Mouse (Mus musculus) midbrain, embryonic 10.5 days (tissue): ENCODE results near the gene Ift43. TPM values are rescaled to one million over a fixed set of nuclear protein-coding genes. Genes with fewer than 3 reads are reported as not detected.

Experiments used
- DNase-seq: peaks from one replicate; pipeline ENCODE4 v3.0.0-alpha.2; 2017; ENCODE audit warnings: low spot score
- H3K27ac ChIP-seq: fragments of 300-500 bp; sonication (generic); replicated peaks from 2 replicates; pipeline ENCODE4 v1.5.1; 2016; ENCODE audit warnings: mild to moderate bottlenecking
- H3K27me3 ChIP-seq: fragments of 300-500 bp; sonication (generic); 2 replicates; pipeline ENCODE4 v1.6.1; 2016; ENCODE audit warnings: low read depth, mild to moderate bottlenecking; ENCODE audit not compliant: poor library complexity, severe bottlenecking
- H3K36me3 ChIP-seq: fragments of 300-500 bp; sonication (generic); 2 replicates; pipeline ENCODE4 v1.6.1; 2016; ENCODE audit warnings: mild to moderate bottlenecking, moderate library complexity
- H3K4me1 ChIP-seq: fragments of 300-500 bp; sonication (generic); 2 replicates; pipeline ENCODE4 v1.6.1; 2016
- H3K4me3 ChIP-seq: fragments of 300-500 bp; sonication (generic); 2 replicates; pipeline ENCODE4 v1.5.1; 2016; ENCODE audit warnings: mild to moderate bottlenecking, moderate library complexity
- H3K9me3 ChIP-seq: fragments of 300-500 bp; sonication (generic); replicated peaks from 2 replicates; pipeline ENCODE4 v1.6.1; 2016; ENCODE audit warnings: mild to moderate bottlenecking
- WGBS: fragments of 180-500 bp; shearing (Covaris S2); methylation state at CpG from one replicate; pipeline ENCODE4 v1.1.7; 2016; 5-methylcytosine and 5-hydroxymethylcytosine counted together
- polyA plus RNA-seq: library from polyadenylated mRNA; unstranded; fragments of >200 nt; fragmentation: Nextera tagmentation; extraction: Ambion mirVana; gene quantifications from 2 replicates; pipeline ENCODE4 v1.2.1, GENCODE M21; 2016

Ift43 gene
- polyA plus RNA-seq, 1 experiment from 2014 or later: 83.8 TPM

- DNase-seq: no peak
- Histone ChIP-seq H3K4me1 (no peaks in the 10 kb centered on the region; the same call in 1 of the 2 replicates), H3K36me3 (0 out of 2 replicates have a peak, but pooled peaks cover 22% of the 10 kb centered on the region), H3K4me3 (no peak overlapping the region), H3K27me3 (no peaks in the 10 kb centered on the region), H3K27ac (no peak overlapping the region), H3K9me3 (no peaks in the 10 kb centered on the region)
- WGBS: 92% methylated on average over 8 of the region's 8 CpGs
Measured at GRCm38 (mm10) chr12:86056976-86057375, 25.4 kb upstream of the Ift43 start.

DNA sequence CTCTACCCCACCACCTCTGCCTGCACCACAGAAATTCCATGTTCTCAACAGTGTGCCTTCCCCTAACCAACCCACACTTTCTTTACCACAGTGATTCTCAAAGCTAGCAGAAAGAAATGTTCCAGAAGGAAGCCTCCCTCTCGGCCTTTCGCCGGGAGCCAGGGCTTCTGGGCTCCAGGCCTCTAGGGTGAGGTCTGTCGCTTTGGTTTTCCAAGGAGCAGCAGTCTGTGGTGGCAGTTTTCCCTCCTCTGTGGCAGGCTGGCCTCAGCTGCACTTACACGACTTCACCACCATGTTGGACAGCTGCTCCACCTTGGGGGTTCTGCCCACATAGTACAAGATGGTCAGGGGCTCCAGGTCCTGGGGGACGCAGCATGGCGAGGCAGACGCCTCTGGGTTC is 24.8 kb upstream of the Ift43 start:
- no peaks in the 10 kb centered on the region for H3K9me3 ChIP-seq
- WGBS: 83% methylated on average over 8 of the region's 8 CpGs
- 0 out of 2 replicates have a peak, but pooled peaks cover 27% of the 10 kb centered on the region for H3K36me3 ChIP-seq
- no peak overlapping the region for H3K27ac ChIP-seq
- H3K27me3 ChIP-seq: no peaks in the 10 kb centered on the region
- no peak for DNase-seq
- no peak overlapping the region for H3K4me3 ChIP-seq
- H3K4me1 ChIP-seq: no peaks in the 10 kb centered on the region; the same call in 1 of the 2 replicates

- DNase-seq: no peak
- H3K27ac ChIP-seq: no peak overlapping the region
- no peaks in the 10 kb centered on the region for H3K9me3 ChIP-seq
- 93% methylated on average over 6 of the region's 6 CpGs for WGBS
- H3K27me3 ChIP-seq: no peaks in the 10 kb centered on the region
- no peak overlapping the region for H3K4me3 ChIP-seq
- 0 out of 2 replicates have a peak, but pooled peaks cover 27% of the 10 kb centered on the region for H3K36me3 ChIP-seq
- H3K4me1 ChIP-seq: no peaks in the 10 kb centered on the region
Measured at GRCm38 (mm10) chr12:86059341-86059740, 23.0 kb upstream of the Ift43 start.

GRCm38 (mm10) chr12:86064796-86065195 is 17.5 kb upstream of the Ift43 start:
- Histone ChIP-seq H3K9me3 (no peaks in the 10 kb centered on the region), H3K4me3 (no peak overlapping the region), H3K27ac (no peak overlapping the region), H3K4me1 (no peaks in the 10 kb centered on the region), H3K36me3 (0 out of 2 replicates have a peak, but pooled peaks cover 8% of the 10 kb centered on the region), H3K27me3 (no peaks in the 10 kb centered on the region)
- no peak for DNase-seq

GRCm38 (mm10) chr12:86071432-86071831 is 10.9 kb upstream of the Ift43 start:
- Histone ChIP-seq H3K27me3 (peaks cover 16% of the 10 kb centered on the region; the same call in 1 of the 2 replicates), H3K4me1 (peaks cover 14% of the 10 kb centered on the region), H3K27ac (no peak overlapping the region), H3K9me3 (no peaks in the 10 kb centered on the region), H3K36me3 (no peaks in the 10 kb centered on the region), H3K4me3 (no peak overlapping the region)
- 88% methylated on average over 6 of the region's 6 CpGs for WGBS
- no peak for DNase-seq

GRCm38 (mm10) chr12:86074681-86075080 is 7.7 kb upstream of the Ift43 start:
- H3K27me3 ChIP-seq: peaks cover 35% of the 10 kb centered on the region
- H3K36me3 ChIP-seq: no peaks in the 10 kb centered on the region
- peaks cover 41% of the 10 kb centered on the region for H3K4me1 ChIP-seq
- H3K4me3 ChIP-seq: no peak overlapping the region
- DNase-seq: no peak
- 85% methylated on average over 12 of the region's 12 CpGs for WGBS
- H3K27ac ChIP-seq: no peak overlapping the region
- no peaks in the 10 kb centered on the region for H3K9me3 ChIP-seq

- WGBS: 87% methylated on average over 7 of the region's 7 CpGs
- H3K36me3 ChIP-seq: no peaks in the 10 kb centered on the region
- H3K4me1 ChIP-seq: peaks cover 42% of the 10 kb centered on the region
- H3K9me3 ChIP-seq: no peaks in the 10 kb centered on the region
- H3K4me3 ChIP-seq: no peak overlapping the region
- no peak overlapping the region for H3K27ac ChIP-seq
- no peak for DNase-seq
- peaks cover 42% of the 10 kb centered on the region for H3K27me3 ChIP-seq
Measured at GRCm38 (mm10) chr12:86075358-86075757, 7.0 kb upstream of the Ift43 start.

GRCm38 (mm10) chr12:86076321-86076901 is 5.9 kb upstream of the Ift43 start:
- Histone ChIP-seq H3K4me1 (peaks cover 46% of the 10 kb centered on the region), H3K4me3 (peak overlapping the region; percentile 67; the same call in 1 of the 2 replicates), H3K9me3 (no peaks in the 10 kb centered on the region), H3K36me3 (no peaks in the 10 kb centered on the region), H3K27ac (no peak overlapping the region), H3K27me3 (peaks cover 53% of the 10 kb centered on the region)
- no peak for DNase-seq
- 9% methylated on average over 13 of the region's 13 CpGs for WGBS

- Histone ChIP-seq H3K4me1 (peaks cover 54% of the 10 kb centered on the region), H3K27ac (peak overlapping the region; percentile 74), H3K4me3 (peak overlapping the region; percentile 67), H3K9me3 (no peaks in the 10 kb centered on the region), H3K27me3 (peaks cover 53% of the 10 kb centered on the region), H3K36me3 (no peaks in the 10 kb centered on the region)
- WGBS: 18% methylated on average over 8 of the region's 8 CpGs
- no peak for DNase-seq
Measured at GRCm38 (mm10) chr12:86077322-86077721, 5.0 kb upstream of the Ift43 start.

GRCm38 (mm10) chr12:86077736-86078135 is 4.6 kb upstream of the Ift43 start:
- Histone ChIP-seq H3K27ac (peak overlapping the region; percentile 74), H3K4me3 (peak overlapping the region; percentile 67), H3K27me3 (peaks cover 53% of the 10 kb centered on the region), H3K9me3 (no peaks in the 10 kb centered on the region), H3K4me1 (peaks cover 56% of the 10 kb centered on the region), H3K36me3 (no peaks in the 10 kb centered on the region)
- 21% methylated on average over 11 of the region's 11 CpGs for WGBS
- DNase-seq: peak; percentile 46

DNA sequence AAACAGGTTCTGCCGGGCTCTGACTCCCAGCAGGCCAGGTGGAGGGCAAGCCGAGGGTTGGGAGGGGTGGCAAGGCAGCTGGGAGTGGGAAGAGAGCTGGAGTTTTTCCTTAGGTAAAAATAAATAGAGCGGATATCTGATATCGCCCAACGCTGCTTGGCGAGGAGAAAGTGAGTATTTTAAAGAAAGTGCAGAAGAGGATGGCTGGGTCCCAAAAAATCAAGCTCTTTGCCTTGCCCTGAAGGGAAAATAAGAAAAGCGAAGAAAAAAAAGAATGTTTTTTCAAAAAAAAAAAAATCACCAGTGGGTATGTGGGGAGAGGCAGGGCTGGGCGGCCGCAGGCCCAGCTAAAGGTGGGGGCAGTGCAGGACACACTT is 4.2 kb upstream of the Ift43 start:
- H3K36me3 ChIP-seq: no peaks in the 10 kb centered on the region
- no peaks in the 10 kb centered on the region for H3K9me3 ChIP-seq
- H3K27me3 ChIP-seq: peaks cover 53% of the 10 kb centered on the region
- H3K27ac ChIP-seq: peak overlapping the region; percentile 89
- WGBS: 7% methylated on average over 9 of the region's 9 CpGs
- peaks cover 60% of the 10 kb centered on the region for H3K4me1 ChIP-seq
- DNase-seq: no peak
- H3K4me3 ChIP-seq: peak overlapping the region; percentile 67

GRCm38 (mm10) chr12:86078553-86079201 is 3.7 kb upstream of the Ift43 start, which contains the start of gene Tgfb3:
Gene Tgfb3 (minus strand): TSS chr12:86079041.
- peaks cover 53% of the 10 kb centered on the region for H3K27me3 ChIP-seq
- peak within 1 kb of the TSS; percentile 67 for H3K4me3 ChIP-seq
- no peaks in the 10 kb centered on the region for H3K9me3 ChIP-seq
- peaks cover 63% of the 10 kb centered on the region for H3K4me1 ChIP-seq
- H3K27ac ChIP-seq: peak within 1 kb of the TSS; percentile 89
- DNase-seq: peak; percentile 71
- no peaks in the 10 kb centered on the region for H3K36me3 ChIP-seq
- WGBS: 0% methylated on average over 25 of the region's 25 CpGs

DNA sequence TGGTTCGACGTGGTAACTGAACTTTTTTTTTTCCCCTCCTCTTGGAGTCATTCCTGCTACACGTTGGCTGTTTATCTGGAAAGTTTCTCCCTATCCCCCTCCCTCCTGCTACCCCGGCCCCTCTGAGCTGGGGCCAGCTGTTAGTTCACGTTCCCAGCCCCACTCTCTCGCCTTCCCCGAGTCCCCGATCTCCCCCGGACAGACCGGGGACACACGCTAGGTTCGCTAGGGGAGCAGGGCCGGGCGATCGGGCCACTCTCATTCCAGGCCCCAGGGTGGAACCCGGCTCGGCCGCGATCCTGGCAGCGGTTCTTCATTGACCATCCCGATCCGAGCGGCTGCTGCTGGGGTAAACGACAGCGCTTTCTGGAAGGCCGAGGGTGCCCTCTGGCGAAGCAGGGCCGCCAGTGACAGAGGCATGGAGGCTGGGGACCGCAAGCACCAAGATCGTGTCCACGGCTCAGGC is 3.1 kb upstream of the Ift43 start:
- Histone ChIP-seq H3K4me3 (peak overlapping the region; percentile 67), H3K27me3 (peaks cover 53% of the 10 kb centered on the region), H3K27ac (peak overlapping the region; percentile 89), H3K9me3 (no peaks in the 10 kb centered on the region), H3K4me1 (peaks cover 63% of the 10 kb centered on the region), H3K36me3 (no peaks in the 10 kb centered on the region)
- peak; percentile 92 for DNase-seq
- WGBS: under 1% methylated on average over 31 of the region's 31 CpGs
